Mouse (Mus musculus): Measurements from ENCODE around the gene Lama1. TPM values are rescaled to one million over a fixed set of nuclear protein-coding genes. Genes with fewer than 3 reads are reported as not detected.
"Not testable (repeated sequence)": the region's sequence is repeated elsewhere in the genome, so short reads cannot be mapped to it uniquely, and the experiment has no call there.

The Lama1 gene
- polyA plus RNA-seq, 2 experiments, result 0.57 to 1.1 TPM

DNA sequence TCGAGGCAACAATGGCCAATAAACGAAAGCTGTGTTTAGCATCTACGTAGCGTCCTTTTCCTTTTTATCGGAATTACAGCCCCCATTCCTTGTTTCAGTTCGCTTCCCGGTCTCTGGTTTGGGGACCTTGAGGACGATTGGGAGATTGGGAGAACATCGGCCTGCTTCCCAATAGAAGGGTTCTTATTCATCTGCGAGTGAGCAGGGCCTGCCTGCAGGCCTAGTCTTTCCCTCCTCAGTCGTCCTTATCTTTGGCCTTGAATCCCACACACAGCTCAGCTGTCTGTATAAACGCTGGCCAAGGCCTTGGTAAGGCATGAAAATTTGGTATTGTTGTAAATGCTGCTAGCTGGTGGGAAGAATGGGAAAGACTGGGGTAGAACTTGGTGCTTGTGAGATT is 36.5 kb downstream of the Lama1 start:
- ATAC-seq (ENCODE audit: insufficient read depth) (no peak), DNase-seq (ENCODE audit: low read depth in 3 of 3, low spot score in 3 of 3) (no peak)
- H3K4me3 ChIP-seq (ENCODE audit: insufficient read depth in 1 of 2, low read depth in 2 of 2, low read length in 2 of 2), result no peak overlapping the region
- no peak for TF ChIP-seq CTCF (IDR thresholded peaks at IDR 0.05; ENCODE audit: low read depth)
- no peaks in the 10 kb centered on the region for H3K9me3 ChIP-seq (ENCODE audit: control insufficient read depth, low read length)
- peaks cover 0 to 15% of the 10 kb centered on the region in 2 experiments; a peak in 2 of 4 replicates for H3K4me1 ChIP-seq (replicated peaks; ENCODE audit: control insufficient read depth in 2 of 2, insufficient read depth in 2 of 2, low read length in 1 of 2)
- H3K4me2 ChIP-seq (ENCODE audit: low read depth), result no peak overlapping the region
- WGBS (ENCODE audit: insufficient replicate concordance), result 40% methylated on average over 12 of the region's 12 CpGs
- H3K36me3 ChIP-seq (replicated peaks; ENCODE audit: control insufficient read depth, insufficient read depth, low read depth), result no peaks in the 10 kb centered on the region
- H3K9ac ChIP-seq (replicated peaks), result no peak overlapping the region
- no peak overlapping the region for H3K27ac ChIP-seq
- no peaks in the 10 kb centered on the region for H3K27me3 ChIP-seq (ENCODE audit: control insufficient read depth, insufficient read depth, low read length)

DNA sequence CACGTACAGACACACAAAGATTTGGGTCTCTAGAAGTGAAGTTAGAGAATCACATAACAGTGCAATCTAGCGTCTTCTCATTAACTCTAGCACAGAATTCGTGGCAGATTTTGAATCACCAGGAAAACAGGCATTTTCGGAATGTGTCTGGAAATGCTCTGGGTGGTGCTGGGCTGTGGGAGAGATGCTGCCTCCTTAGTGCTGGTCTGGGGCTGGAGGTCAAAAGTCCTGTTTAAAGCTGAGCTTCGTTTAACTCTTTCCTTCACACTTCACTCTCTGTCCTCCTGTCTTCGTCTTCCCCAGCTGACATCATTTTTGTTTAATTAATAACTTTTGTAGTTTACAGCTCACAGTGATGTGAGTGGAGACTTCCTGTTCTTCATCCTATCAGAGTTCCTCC is 38.7 kb downstream of the Lama1 start:
- Histone ChIP-seq H3K27me3 (ENCODE audit: control insufficient read depth, insufficient read depth, low read length) (no peaks in the 10 kb centered on the region), H3K4me1 (replicated peaks; ENCODE audit: control insufficient read depth in 2 of 2, insufficient read depth in 2 of 2, low read length in 1 of 2) (peaks cover 0 to 11% of the 10 kb centered on the region in 2 experiments; a peak in 2 of 4 replicates), H3K4me3 (ENCODE audit: insufficient read depth in 1 of 2, low read depth in 2 of 2, low read length in 2 of 2) (no peak overlapping the region), H3K9me3 (ENCODE audit: control insufficient read depth, low read length) (no peaks in the 10 kb centered on the region), H3K27ac (no peak overlapping the region), H3K36me3 (replicated peaks; ENCODE audit: control insufficient read depth, insufficient read depth, low read depth) (no peaks in the 10 kb centered on the region), H3K9ac (replicated peaks) (no peak overlapping the region), H3K4me2 (ENCODE audit: low read depth) (no peak overlapping the region)
- WGBS (ENCODE audit: insufficient replicate concordance), result 60% methylated on average over 6 of the region's 6 CpGs
- no peak for DNase-seq (ENCODE audit: low read depth in 3 of 3, low spot score in 3 of 3)
- ATAC-seq (ENCODE audit: insufficient read depth), result no peak
- TF ChIP-seq EP300 (IDR thresholded peaks at IDR 0.05; ENCODE audit: low read depth) (no peak), CTCF (IDR thresholded peaks at IDR 0.05; ENCODE audit: low read depth) (no peak)

DNA sequence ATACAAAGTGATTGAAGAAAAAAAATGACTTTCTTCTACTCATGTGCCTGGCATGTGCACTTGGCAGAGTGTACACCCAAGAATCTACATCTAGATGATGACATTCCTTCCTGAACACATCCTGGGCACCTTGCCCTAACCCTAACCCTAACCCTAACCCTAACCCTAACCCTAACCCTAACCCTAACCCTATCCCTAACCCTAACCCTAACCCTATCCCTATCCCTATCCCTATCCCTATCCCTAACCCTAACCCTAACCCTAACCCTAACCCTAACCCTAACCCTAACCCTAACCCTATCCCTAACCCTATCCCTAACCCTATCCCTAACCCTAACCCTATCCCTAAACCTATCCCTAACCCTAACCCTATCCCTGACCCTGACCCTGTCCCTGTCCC is 44.2 kb downstream of the Lama1 start:
- H3K9ac ChIP-seq (replicated peaks); H3K27me3 ChIP-seq (ENCODE audit: control insufficient read depth, insufficient read depth, low read length): not testable (repeated sequence)

DNA sequence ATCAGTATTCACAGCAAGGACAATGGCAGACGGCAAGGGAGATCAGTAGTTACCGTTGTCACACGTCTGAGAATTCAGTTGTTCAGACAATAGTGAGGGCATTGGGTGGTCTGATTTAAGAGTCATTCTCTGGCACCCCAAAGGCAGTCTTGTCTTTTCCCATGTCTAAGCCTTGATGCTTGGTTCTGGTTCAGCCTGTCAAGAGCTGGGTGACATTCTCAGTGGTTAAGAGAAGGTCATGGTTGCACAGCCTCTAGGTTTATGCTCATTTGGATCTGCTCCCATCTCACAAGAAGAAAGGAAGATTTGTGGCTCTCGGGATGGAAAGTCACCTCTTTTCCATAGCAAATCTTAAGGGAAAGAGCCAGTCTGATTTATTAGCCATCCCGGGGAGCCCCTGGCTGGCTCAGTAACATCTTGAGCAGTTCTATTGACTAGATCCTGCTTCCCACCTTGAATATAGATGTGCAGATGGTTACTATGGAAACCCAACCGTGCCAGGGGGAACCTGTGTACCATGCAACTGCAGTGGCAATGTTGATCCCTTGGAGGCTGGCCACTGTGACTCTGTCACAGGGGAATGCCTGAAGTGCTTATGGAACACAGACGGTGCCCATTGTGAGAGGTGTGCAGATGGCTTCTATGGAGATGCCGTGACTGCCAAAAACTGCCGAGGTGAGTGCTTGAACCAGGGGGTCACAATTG is 67.3 kb downstream of the Lama1 start:
- Histone ChIP-seq H3K4me1 (replicated peaks; ENCODE audit: control insufficient read depth in 2 of 2, insufficient read depth in 2 of 2, low read length in 1 of 2) (no peaks in the 10 kb centered on the region), H3K9ac (replicated peaks) (no peak overlapping the region), H3K27me3 (ENCODE audit: control insufficient read depth, insufficient read depth, low read length) (no peaks in the 10 kb centered on the region), H3K4me2 (ENCODE audit: low read depth) (no peak overlapping the region), H3K27ac (no peak overlapping the region), H3K9me3 (ENCODE audit: control insufficient read depth, low read length) (no peaks in the 10 kb centered on the region), H3K36me3 (replicated peaks; ENCODE audit: control insufficient read depth, insufficient read depth, low read depth) (no peaks in the 10 kb centered on the region), H3K4me3 (ENCODE audit: insufficient read depth in 1 of 2, low read depth in 2 of 2, low read length in 2 of 2) (no peak overlapping the region)
- DNase-seq (ENCODE audit: low read depth in 3 of 3, low spot score in 3 of 3), result no peak
- no peak for ATAC-seq (ENCODE audit: insufficient read depth)
- no peak for TF ChIP-seq EP300 (IDR thresholded peaks at IDR 0.05; ENCODE audit: low read depth)
- WGBS (ENCODE audit: insufficient replicate concordance), result 69% methylated on average over 9 of the region's 9 CpGs

More for the DNA sequence above, 44.2 kb downstream of the Lama1 start:
- H3K27ac ChIP-seq; DNase-seq (ENCODE audit: low read depth in 3 of 3, low spot score in 3 of 3); H3K36me3 ChIP-seq (replicated peaks; ENCODE audit: control insufficient read depth, insufficient read depth, low read depth); ATAC-seq (ENCODE audit: insufficient read depth); H3K4me2 ChIP-seq (ENCODE audit: low read depth); H3K9me3 ChIP-seq (ENCODE audit: control insufficient read depth, low read length); H3K4me1 ChIP-seq (replicated peaks; ENCODE audit: control insufficient read depth in 2 of 2, insufficient read depth in 2 of 2, low read length in 1 of 2); H3K4me3 ChIP-seq (ENCODE audit: insufficient read depth in 1 of 2, low read depth in 2 of 2, low read length in 2 of 2): not testable (repeated sequence)

DNA sequence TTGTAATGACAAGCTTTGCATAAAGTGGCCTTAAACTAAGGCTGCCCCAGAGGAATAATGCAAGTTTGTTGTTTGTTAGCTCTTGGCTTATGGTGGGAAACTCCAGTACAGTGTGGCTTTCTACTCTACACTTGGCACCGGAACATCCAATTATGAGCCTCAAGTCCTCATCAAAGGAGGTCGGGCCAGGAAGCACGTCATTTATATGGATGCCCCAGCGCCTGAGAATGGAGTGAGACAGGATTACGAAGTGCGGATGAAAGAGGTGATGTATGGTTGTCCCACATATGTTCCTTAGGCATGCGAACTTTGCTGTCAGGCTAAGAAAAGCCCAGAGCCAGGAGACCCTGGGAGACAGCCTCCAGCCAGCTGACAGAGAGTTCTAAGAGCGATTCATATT is 76.5 kb downstream of the Lama1 start:
- Histone ChIP-seq H3K9ac (replicated peaks) (no peak overlapping the region), H3K36me3 (replicated peaks; ENCODE audit: control insufficient read depth, insufficient read depth, low read depth) (no peaks in the 10 kb centered on the region), H3K9me3 (ENCODE audit: control insufficient read depth, low read length) (no peaks in the 10 kb centered on the region), H3K27ac (no peak overlapping the region), H3K27me3 (ENCODE audit: control insufficient read depth, insufficient read depth, low read length) (no peaks in the 10 kb centered on the region), H3K4me2 (ENCODE audit: low read depth) (no peak overlapping the region), H3K4me1 (replicated peaks; ENCODE audit: control insufficient read depth in 2 of 2, insufficient read depth in 2 of 2, low read length in 1 of 2) (no peaks in the 10 kb centered on the region), H3K4me3 (ENCODE audit: insufficient read depth in 1 of 2, low read depth in 2 of 2, low read length in 2 of 2) (no peak overlapping the region)
- ATAC-seq (ENCODE audit: insufficient read depth), result no peak
- TF ChIP-seq CTCF (IDR thresholded peaks at IDR 0.05; ENCODE audit: low read depth), result no peak
- WGBS (ENCODE audit: insufficient replicate concordance), result 78% methylated on average over 8 of the region's 8 CpGs
- DNase-seq (ENCODE audit: low read depth in 3 of 3, low spot score in 3 of 3), result no peak

All from liver, embryonic 14.5 days (tissue).